Mouse (Mus musculus) neural tube, embryonic 14.5 days (tissue): ENCODE measurements at regions not wholly inside any gene's neighbourhood (a gene's known extent, or its start where the extent isn't known, plus 50 kb on each side); places are given as distances from the start of the nearest gene placed in this dataset.

ENCODE experiments used
- ATAC-seq: fragments of 200-750 bp; cut with Nextera tagmentation; 2 replicates; pipeline ENCODE4 v1.8.0; 2017; ENCODE audit warnings: low read depth, mild to moderate bottlenecking, moderate TSS enrichment, moderate library complexity
- H3K27ac ChIP-seq: fragments of 300-500 bp; sonication (generic); 2 replicates; pipeline ENCODE4 v1.5.1; 2014; ENCODE audit warnings: low read depth, mild to moderate bottlenecking, control low read depth, low read length, moderate library complexity, mixed read lengths
- H3K27me3 ChIP-seq: fragments of 300-500 bp; sonication (generic); 2 replicates; pipeline ENCODE4 v1.6.1; 2014; ENCODE audit warnings: low read length; ENCODE audit not compliant: control insufficient read depth, insufficient read depth
- H3K36me3 ChIP-seq: fragments of 300-500 bp; sonication (generic); 2 replicates; pipeline ENCODE4 v1.6.1; 2014; ENCODE audit warnings: low read length, mixed read lengths; ENCODE audit not compliant: control insufficient read depth, insufficient read depth
- H3K4me1 ChIP-seq: fragments of 300-500 bp; sonication (generic); 2 replicates; pipeline ENCODE4 v1.6.1; 2014; ENCODE audit warnings: low read length; ENCODE audit not compliant: control insufficient read depth, insufficient read depth
- H3K4me2 ChIP-seq: fragments of 300-500 bp; sonication (generic); 2 replicates; pipeline ENCODE4 v1.6.1; 2014; ENCODE audit warnings: mild to moderate bottlenecking, low read depth, low read length, control low read depth
- H3K4me3 ChIP-seq: fragments of 300-500 bp; sonication (generic); 2 replicates; pipeline ENCODE4 v1.5.1; 2014; ENCODE audit warnings: low read depth, low read length, control low read depth, mixed read lengths
- H3K9ac ChIP-seq: fragments of 300-500 bp; sonication (generic); replicated peaks from 2 replicates; pipeline ENCODE4 v1.6.1; 2014; ENCODE audit warnings: low read depth, mild to moderate bottlenecking, control low read depth, low read length, mixed read lengths
- H3K9me3 ChIP-seq: fragments of 300-500 bp; sonication (generic); 2 replicates; pipeline ENCODE4 v1.6.1; 2016; ENCODE audit warnings: low read length; ENCODE audit not compliant: control insufficient read depth
- WGBS: fragments of 180-500 bp; shearing (Covaris S2); extraction: QIAGEN DNeasy Blood & Tissue Kit; methylation state at CpG from one replicate; pipeline ENCODE4 v1.1.7; 2014; 5-methylcytosine and 5-hydroxymethylcytosine counted together

DNA sequence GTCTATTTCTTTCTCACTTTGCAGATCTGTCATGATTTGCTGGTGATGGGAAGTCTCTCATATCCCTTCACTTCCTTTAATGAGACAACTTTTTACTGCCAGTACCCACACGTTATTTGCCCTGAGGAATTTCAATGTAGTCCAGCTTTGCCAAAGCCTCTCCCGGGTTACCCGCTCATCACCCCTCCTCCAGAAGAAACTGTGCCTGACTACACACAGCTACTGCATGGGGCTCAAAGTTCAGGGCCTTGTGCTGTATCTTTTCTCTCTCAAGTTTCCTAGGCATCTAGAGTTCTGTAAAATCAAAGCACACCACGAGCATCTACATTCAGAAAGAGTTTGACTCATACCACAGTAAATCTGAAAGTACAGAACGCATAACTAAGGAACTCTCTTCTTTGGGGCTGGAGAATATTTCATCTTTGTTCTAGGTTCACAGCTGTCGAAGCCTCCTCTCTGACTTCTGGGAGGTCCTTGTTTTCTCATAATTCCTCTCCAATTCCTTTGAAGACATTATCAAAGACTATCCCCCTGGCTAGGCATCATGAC is 328.4 kb upstream of the Tmc3 start:
- Histone ChIP-seq H3K27me3 (no peaks in the 10 kb centered on the region), H3K4me2 (no peak overlapping the region), H3K4me3 (no peak overlapping the region), H3K9ac (no peak overlapping the region), H3K9me3 (no peaks in the 10 kb centered on the region), H3K4me1 (no peaks in the 10 kb centered on the region), H3K27ac (no peak overlapping the region), H3K36me3 (no peaks in the 10 kb centered on the region)
- 77% methylated on average over 6 of the region's 6 CpGs for WGBS
- no peak for ATAC-seq

- Histone ChIP-seq H3K27ac (no peak overlapping the region), H3K4me3 (no peak overlapping the region), H3K4me1 (no peaks in the 10 kb centered on the region), H3K27me3 (no peaks in the 10 kb centered on the region), H3K4me2 (no peak overlapping the region), H3K9ac (no peak overlapping the region), H3K36me3 (no peaks in the 10 kb centered on the region), H3K9me3 (no peaks in the 10 kb centered on the region)
- 19% methylated on average over 2 of the region's 2 CpGs for WGBS
- no peak for ATAC-seq
These were observed 326.3 kb upstream of the Tmc3 start for GRCm38 (mm10) chr7:83258363-83258916.

DNA sequence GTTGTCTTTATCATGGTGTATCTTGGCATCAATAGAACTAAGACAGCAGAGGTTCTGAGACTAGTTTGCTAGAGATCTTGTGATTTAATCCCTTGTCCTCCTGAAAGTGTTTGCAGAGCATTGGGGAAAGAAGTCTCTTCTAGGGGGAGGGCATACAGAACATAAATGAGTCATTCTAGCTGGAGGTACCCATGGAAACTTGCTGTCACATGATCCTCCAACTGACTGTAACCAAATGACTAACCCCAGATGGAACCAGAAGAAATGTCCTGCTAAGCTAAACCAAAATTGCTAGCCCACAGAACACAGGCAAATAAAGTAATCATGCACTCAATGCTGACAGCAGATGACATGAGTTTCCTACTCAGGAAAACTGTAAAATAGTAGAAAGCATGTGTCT is 323.2 kb upstream of the Tmc3 start:
- Histone ChIP-seq H3K4me1 (no peaks in the 10 kb centered on the region), H3K4me2 (no peak overlapping the region), H3K4me3 (no peak overlapping the region), H3K36me3 (no peaks in the 10 kb centered on the region), H3K27me3 (no peaks in the 10 kb centered on the region), H3K9me3 (no peaks in the 10 kb centered on the region), H3K27ac (no peak overlapping the region), H3K9ac (no peak overlapping the region)
- no peak for ATAC-seq

- no peak for ATAC-seq
- Histone ChIP-seq H3K4me2 (no peak overlapping the region), H3K4me3 (no peak overlapping the region), H3K9ac (no peak overlapping the region), H3K27ac (no peak overlapping the region), H3K36me3 (no peaks in the 10 kb centered on the region), H3K9me3 (no peaks in the 10 kb centered on the region), H3K4me1 (no peaks in the 10 kb centered on the region), H3K27me3 (no peaks in the 10 kb centered on the region)
- WGBS: 36% methylated on average over 5 of the region's 5 CpGs
These were observed 294.6 kb upstream of the Tmc3 start for GRCm38 (mm10) chr7:83289915-83290773.

GRCm38 (mm10) chr7:83307112-83307511 is 277.6 kb upstream of the Tmc3 start:
- Histone ChIP-seq H3K4me1 (no peaks in the 10 kb centered on the region), H3K27me3 (no peaks in the 10 kb centered on the region), H3K9me3 (no peaks in the 10 kb centered on the region), H3K27ac (no peak overlapping the region), H3K9ac (no peak overlapping the region), H3K4me2 (no peak overlapping the region), H3K4me3 (no peak overlapping the region), H3K36me3 (no peaks in the 10 kb centered on the region)
- no peak for ATAC-seq
- WGBS: 55% methylated on average over 1 of the region's 1 CpGs

GRCm38 (mm10) chr7:83312172-83312571 is 272.6 kb upstream of the Tmc3 start:
- Histone ChIP-seq H3K9me3 (no peaks in the 10 kb centered on the region), H3K27ac (no peak overlapping the region), H3K4me3 (no peak overlapping the region), H3K36me3 (no peaks in the 10 kb centered on the region), H3K4me1 (no peaks in the 10 kb centered on the region), H3K27me3 (no peaks in the 10 kb centered on the region), H3K9ac (no peak overlapping the region), H3K4me2 (no peak overlapping the region)
- WGBS: 82% methylated on average over 4 of the region's 4 CpGs
- ATAC-seq: no peak

- H3K4me1 ChIP-seq: no peaks in the 10 kb centered on the region
- H3K9me3 ChIP-seq: no peaks in the 10 kb centered on the region
- WGBS: 17% methylated on average over 5 of the region's 5 CpGs
- no peak overlapping the region for H3K27ac ChIP-seq
- no peak overlapping the region for H3K4me3 ChIP-seq
- H3K4me2 ChIP-seq: peak overlapping the region; percentile 8; the same call in 1 of the 2 replicates
- H3K36me3 ChIP-seq: no peaks in the 10 kb centered on the region
- ATAC-seq: no peak
- no peaks in the 10 kb centered on the region for H3K27me3 ChIP-seq
- no peak overlapping the region for H3K9ac ChIP-seq
These were observed 254.8 kb upstream of the Tmc3 start for GRCm38 (mm10) chr7:83329809-83330412.

- no peaks in the 10 kb centered on the region for H3K36me3 ChIP-seq
- no peak overlapping the region for H3K27ac ChIP-seq
- no peaks in the 10 kb centered on the region for H3K27me3 ChIP-seq
- H3K9me3 ChIP-seq: no peaks in the 10 kb centered on the region
- no peak overlapping the region for H3K4me2 ChIP-seq
- no peak overlapping the region for H3K4me3 ChIP-seq
- no peaks in the 10 kb centered on the region for H3K4me1 ChIP-seq
- no peak for ATAC-seq
- WGBS: 72% methylated on average over 5 of the region's 5 CpGs
- no peak overlapping the region for H3K9ac ChIP-seq
These were observed 237.5 kb upstream of the Tmc3 start for GRCm38 (mm10) chr7:83347103-83347754.

- 82% methylated on average over 3 of the region's 3 CpGs for WGBS
- H3K4me2 ChIP-seq: no peak overlapping the region
- H3K9me3 ChIP-seq: no peaks in the 10 kb centered on the region
- no peaks in the 10 kb centered on the region for H3K4me1 ChIP-seq
- ATAC-seq: no peak
- H3K27me3 ChIP-seq: no peaks in the 10 kb centered on the region
- H3K9ac ChIP-seq: no peak overlapping the region
- H3K27ac ChIP-seq: no peak overlapping the region
- H3K36me3 ChIP-seq: no peaks in the 10 kb centered on the region
- no peak overlapping the region for H3K4me3 ChIP-seq
These were observed 215.5 kb upstream of the Tmc3 start for GRCm38 (mm10) chr7:83369191-83369590.
